Mouse (Mus musculus) heart, postnatal 0 days (tissue): ENCODE data around the gene Cdk6.

Experiments used
- CTCF ChIP-seq: IDR thresholded peaks from 2 replicates; pipeline ENCODE4 v1.5.1; 2016; ENCODE audit warnings: antibody characterized with exemption, control low read depth, low read depth
- EP300 ChIP-seq: IDR thresholded peaks from 2 replicates; pipeline ENCODE4 v1.6.1; 2016; ENCODE audit warnings: antibody characterized with exemption, low read depth

DNA sequence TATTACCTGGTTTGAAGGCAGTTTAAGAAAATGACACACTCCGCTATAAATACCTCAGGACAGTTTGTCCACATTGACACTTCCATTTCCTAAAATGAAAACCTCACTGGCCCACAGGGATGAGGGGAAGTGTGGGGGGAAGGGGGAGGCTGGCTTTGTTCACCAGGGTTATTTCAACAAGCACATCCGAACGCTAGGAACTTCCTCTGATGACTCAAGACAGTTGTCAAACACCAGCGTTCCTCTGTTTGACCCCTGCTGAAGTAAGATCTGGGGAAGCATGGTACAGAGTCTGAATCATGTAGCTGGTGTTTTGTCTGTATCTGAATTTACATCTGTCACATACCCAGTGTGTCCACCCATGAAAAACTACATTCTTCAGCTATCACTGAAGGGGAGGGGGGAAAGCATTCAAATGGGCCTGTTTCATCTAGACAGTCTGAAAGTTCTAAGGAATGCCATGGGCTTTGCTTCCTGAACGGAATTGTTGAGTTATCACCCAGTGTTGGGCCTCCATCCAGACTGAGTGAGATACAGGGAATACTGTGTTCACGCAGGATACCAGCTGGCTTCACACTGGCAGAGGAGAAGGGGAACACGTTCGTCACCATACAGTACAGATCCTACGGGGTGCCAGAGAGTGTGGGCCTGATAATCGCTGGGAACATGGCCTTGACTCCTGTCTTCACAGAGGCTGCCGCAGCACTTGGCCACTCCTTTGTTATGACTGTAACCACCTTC, 161.5 kb downstream of the Cdk6 start:
- TF ChIP-seq CTCF (no peak), EP300 (no peak; the same call in 1 of the 2 replicates)
